Mouse (Mus musculus): ENCODE data around the gene H2-T22.
"Not testable (repeated sequence)": the region's sequence is repeated elsewhere in the genome, so short reads cannot be mapped to it uniquely, and the experiment has no call there.

The H2-T22 gene

GRCm38 (mm10) chr17:36042610-36043169 lies at the start of gene H2-T22, which contains the start of gene Gm6034:
Gene H2-T22, minus strand, starts transcription at chr17:36042747.
Gene Gm6034, plus strand, starts transcription at chr17:36042961.
- not testable (repeated sequence) for DNase-seq (ENCODE audit: low spot score)

GRCm38 (mm10) chr17:36091933-36092332 lies 49.4 kb upstream of the H2-T22 start:
- DNase-seq (ENCODE audit: low spot score), result not testable (repeated sequence)

GRCm38 (mm10) chr17:36085976-36086375 lies 43.4 kb upstream of the H2-T22 start:
- DNase-seq (ENCODE audit: low spot score), result not testable (repeated sequence)

- DNase-seq (ENCODE audit: low spot score), result no peak
Observed at GRCm38 (mm10) chr17:36083870-36084451, 41.4 kb upstream of the H2-T22 start.

- DNase-seq (ENCODE audit: low spot score), result peak; percentile 54
Observed at GRCm38 (mm10) chr17:36083266-36083869, 40.8 kb upstream of the H2-T22 start.

GRCm38 (mm10) chr17:36082519-36083232 lies 40.1 kb upstream of the H2-T22 start:
- DNase-seq (ENCODE audit: low spot score), result not testable (repeated sequence)

GRCm38 (mm10) chr17:36081901-36082300 lies 39.4 kb upstream of the H2-T22 start:
- not testable (repeated sequence) for DNase-seq (ENCODE audit: low spot score)

GRCm38 (mm10) chr17:36060829-36061228 lies 18.3 kb upstream of the H2-T22 start:
- peak; percentile 93 for DNase-seq (ENCODE audit: low spot score)

- DNase-seq (ENCODE audit: low spot score), result peak; percentile 2
Observed at GRCm38 (mm10) chr17:36058362-36058761, 15.8 kb upstream of the H2-T22 start, which contains the start of gene Gm11127. Gene Gm11127, minus strand, starts transcription at chr17:36058371.

GRCm38 (mm10) chr17:36057927-36058326 lies 15.4 kb upstream of the H2-T22 start:
- DNase-seq (ENCODE audit: low spot score), result peak; percentile 22

- DNase-seq (ENCODE audit: low spot score), result no peak
Observed at GRCm38 (mm10) chr17:36043286-36043685, 739 bp upstream of the H2-T22 start.

GRCm38 (mm10) chr17:36042055-36042454 lies 492 bp downstream of the H2-T22 start:
- DNase-seq (ENCODE audit: low spot score), result not testable (repeated sequence)

- not testable (repeated sequence) for DNase-seq (ENCODE audit: low spot score)
Observed at GRCm38 (mm10) chr17:36040604-36041003, 1.9 kb downstream of the H2-T22 start.

- not testable (repeated sequence) for DNase-seq (ENCODE audit: low spot score)
Observed at GRCm38 (mm10) chr17:36036126-36036525, 6.4 kb downstream of the H2-T22 start.

GRCm38 (mm10) chr17:36035010-36035638 lies 7.4 kb downstream of the H2-T22 start:
- DNase-seq (ENCODE audit: low spot score), result peak; percentile 73

GRCm38 (mm10) chr17:36034524-36034923 lies 8.0 kb downstream of the H2-T22 start:
- not testable (repeated sequence) for DNase-seq (ENCODE audit: low spot score)

- DNase-seq (ENCODE audit: low spot score), result peak; percentile 59
Observed at GRCm38 (mm10) chr17:36032351-36032875, 10.1 kb downstream of the H2-T22 start, which contains the start of gene H2-T23. Gene H2-T23, minus strand, starts transcription at chr17:36032855.

- DNase-seq (ENCODE audit: low spot score), result not testable (repeated sequence)
Observed at GRCm38 (mm10) chr17:36031583-36032331, 10.8 kb downstream of the H2-T22 start.

GRCm38 (mm10) chr17:36030703-36031582 lies 11.6 kb downstream of the H2-T22 start:
- DNase-seq (ENCODE audit: low spot score), result not testable (repeated sequence)
